Comparison of ENCODE assay signal across 10 mouse cellular contexts in genomic region chr7:51748633-51749303, GRCm38 (mm10).
A peak's percentile ranks its signal among the peaks of the same experiment; 100 is the strongest.
DNase-seq lines count a peak whose midpoint lies in the region; ATAC-seq and TF ChIP-seq lines count a peak whose summit lies in the region.
"Had no signal": no experiment of that assay in that cellular context is flagged by ENCODE, and none has a peak within 500 bp of the region (broad histone marks: within the 10 kb centered on the region; RNA-seq: fewer than 3 reads in every experiment).

No protein-coding gene starts in this region.

- peaks cover 46% of the 10 kb centered on the region for H3K27me3 ChIP-seq in kidney, embryonic 15.5 days
- no peaks in the 10 kb centered on the region for H3K27me3 ChIP-seq in kidney, adult 2 months (replicated peaks; ENCODE audit: control insufficient read depth, insufficient read depth, low read length)
- no peaks in the 10 kb centered on the region for H3K27me3 ChIP-seq in forebrain, embryonic 14.5 days (replicated peaks; ENCODE audit: control insufficient read depth, insufficient read depth, low read length)
- H3K27me3 ChIP-seq in intestine, embryonic 16.5 days (replicated peaks; ENCODE audit: control insufficient read depth, insufficient read depth, low read length): no peaks in the 10 kb centered on the region
- H3K27me3 ChIP-seq: heart, embryonic 13.5 days had no signal

- H3K4me1 ChIP-seq in kidney, embryonic 15.5 days: no peaks in the 10 kb centered on the region
- no peaks in the 10 kb centered on the region for H3K4me1 ChIP-seq in kidney, adult 2 months (ENCODE audit: control insufficient read depth, insufficient read depth, low read length)
- H3K4me1 ChIP-seq in forebrain, embryonic 14.5 days (ENCODE audit: control insufficient read depth, insufficient read depth, low read length): peaks cover 13% of the 10 kb centered on the region
- H3K4me1 ChIP-seq in intestine, embryonic 16.5 days (ENCODE audit: control insufficient read depth, insufficient read depth, low read length): no peaks in the 10 kb centered on the region
- H3K4me1 ChIP-seq: heart, embryonic 13.5 days had no signal

- H3K9ac ChIP-seq in kidney, embryonic 15.5 days: no peak overlapping the region
- peak overlapping the region; percentile 38 for H3K9ac ChIP-seq in forebrain, embryonic 14.5 days (ENCODE audit: low read length)
- no peak overlapping the region for H3K9ac ChIP-seq in intestine, embryonic 16.5 days (ENCODE audit: low read depth, low read length)
- H3K9ac ChIP-seq: heart, embryonic 13.5 days; lung, embryonic 14.5 days had no signal

- DNase-seq in kidney, adult 2 months: no peak
- DNase-seq in forebrain, embryonic 14.5 days (ENCODE audit: low spot score): peak; percentile 98
- peak; percentile 12 to 17 for DNase-seq in layer of hippocampus, postnatal 36 days
- DNase-seq in retina, postnatal 1 day: peak; percentile 59
- no peak for DNase-seq in adrenal gland, postnatal 10 days
- no peak for DNase-seq in gastrocnemius, postnatal 4 days (ENCODE audit: low spot score in 2 of 2)
- DNase-seq: lung, embryonic 14.5 days had no signal

- no peaks in the 10 kb centered on the region for H3K9me3 ChIP-seq in kidney, embryonic 15.5 days (replicated peaks)
- H3K9me3 ChIP-seq in forebrain, embryonic 14.5 days (replicated peaks; ENCODE audit: control insufficient read depth, low read length): no peaks in the 10 kb centered on the region
- H3K9me3 ChIP-seq in intestine, embryonic 16.5 days (ENCODE audit: control insufficient read depth, low read length): no peaks in the 10 kb centered on the region
- H3K9me3 ChIP-seq: heart, embryonic 13.5 days had no signal

- no peak overlapping the region for H3K4me3 ChIP-seq in kidney, embryonic 15.5 days (replicated peaks)
- H3K4me3 ChIP-seq in kidney, adult 2 months (ENCODE audit: insufficient read depth, low read depth, low read length): no peak overlapping the region
- 0 out of 2 replicates have a peak overlapping the region, but pooled peaks have one; percentile 9 for H3K4me3 ChIP-seq in forebrain, embryonic 14.5 days (ENCODE audit: low read depth, low read length)
- H3K4me3 ChIP-seq in intestine, embryonic 16.5 days (ENCODE audit: low read length): no peak overlapping the region
- H3K4me3 ChIP-seq: heart, embryonic 13.5 days had no signal

- no peak for TF ChIP-seq POLR2A in kidney, adult 2 months (IDR thresholded peaks at IDR 0.05; ENCODE audit: low read depth, low read length)

- no peak overlapping the region for H3K27ac ChIP-seq in kidney, embryonic 15.5 days
- H3K27ac ChIP-seq in kidney, adult 2 months (ENCODE audit: insufficient read depth, low read depth, low read length): no peak overlapping the region
- peak overlapping the region; percentile 87 for H3K27ac ChIP-seq in forebrain, embryonic 14.5 days (ENCODE audit: low read depth, low read length)
- no peak overlapping the region for H3K27ac ChIP-seq in intestine, embryonic 16.5 days (ENCODE audit: low read length)
- H3K27ac ChIP-seq: heart, embryonic 13.5 days had no signal

- no peaks in the 10 kb centered on the region for H3K36me3 ChIP-seq in kidney, embryonic 15.5 days
- H3K36me3 ChIP-seq in kidney, adult 2 months (ENCODE audit: control insufficient read depth, insufficient read depth, low read length): no peaks in the 10 kb centered on the region
- H3K36me3 ChIP-seq in forebrain, embryonic 14.5 days (ENCODE audit: control insufficient read depth, insufficient read depth, low read length): no peaks in the 10 kb centered on the region
- H3K36me3 ChIP-seq in intestine, embryonic 16.5 days (ENCODE audit: control insufficient read depth, insufficient read depth, low read length): no peaks in the 10 kb centered on the region
- H3K36me3 ChIP-seq: heart, embryonic 13.5 days had no signal

- TF ChIP-seq CTCF in kidney, adult 2 months (conservative IDR thresholded peaks at IDR 0.05; ENCODE audit: insufficient read depth, insufficient read length, low read depth, low read length): no peak

- 29% methylated on average over 10 of the region's 10 CpGs for WGBS in kidney, embryonic 15.5 days
- 26% methylated on average over 10 of the region's 10 CpGs for WGBS in kidney, adult 2 months
- WGBS in forebrain, embryonic 14.5 days: 13% methylated on average over 10 of the region's 10 CpGs
- WGBS in intestine, embryonic 16.5 days: 62% methylated on average over 10 of the region's 10 CpGs

- peak overlapping the region; percentile 20 for H3K4me2 ChIP-seq in kidney, embryonic 15.5 days
- H3K4me2 ChIP-seq in forebrain, embryonic 14.5 days (ENCODE audit: low read length): peak overlapping the region; percentile 48
- H3K4me2 ChIP-seq in intestine, embryonic 16.5 days (ENCODE audit: low read depth, low read length): no peak overlapping the region
- H3K4me2 ChIP-seq: heart, embryonic 13.5 days; lung, embryonic 14.5 days had no signal

- ATAC-seq in kidney, embryonic 15.5 days (replicated peaks; ENCODE audit: low FRiP score): peak; percentile 62; the same call in 1 of the 2 replicates
- peak; percentile 96 for ATAC-seq in forebrain, embryonic 14.5 days
- no peak for ATAC-seq in intestine, embryonic 16.5 days

Comparison
In these comparisons a context has a peak if more than half of its experiments do, and no peak if none do; other contexts are left out.
1. DNase-seq: peak in forebrain, embryonic 14.5 days (single experiment), layer of hippocampus, postnatal 36 days (2 of 2) and retina, postnatal 1 day (single experiment); none in kidney, adult 2 months (single experiment), adrenal gland, postnatal 10 days (single experiment) and gastrocnemius, postnatal 4 days (0 of 2).